Mouse (Mus musculus): ENCODE measurements at regions not wholly inside any gene's neighbourhood (a gene's known extent, or its start where the extent isn't known, plus 50 kb on each side); places are given as distances from the start of the nearest gene placed in this dataset.

DNA sequence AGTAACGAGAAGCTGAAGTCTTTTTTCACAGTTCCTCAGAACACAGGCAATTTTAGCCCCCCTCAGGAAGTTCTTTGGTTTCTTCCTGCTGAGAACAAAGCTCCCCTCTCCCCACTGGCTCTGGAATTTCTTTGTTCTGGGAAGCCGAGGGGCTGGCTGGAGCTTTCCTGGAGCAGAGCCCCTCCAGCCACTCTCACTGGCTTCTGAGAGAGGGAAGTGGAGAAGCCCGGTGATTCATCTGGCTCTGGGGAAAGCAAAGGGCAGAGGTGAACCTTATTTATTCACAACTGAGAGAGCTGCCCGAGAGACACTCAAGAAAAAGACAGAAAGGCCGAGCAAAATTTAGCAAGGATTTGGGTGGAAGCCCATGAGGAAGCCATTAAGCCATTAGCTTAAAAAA is 63.9 kb downstream of the Ddx3x start:
- no peak for DNase-seq (ENCODE audit: low spot score in 2 of 2)

DNA sequence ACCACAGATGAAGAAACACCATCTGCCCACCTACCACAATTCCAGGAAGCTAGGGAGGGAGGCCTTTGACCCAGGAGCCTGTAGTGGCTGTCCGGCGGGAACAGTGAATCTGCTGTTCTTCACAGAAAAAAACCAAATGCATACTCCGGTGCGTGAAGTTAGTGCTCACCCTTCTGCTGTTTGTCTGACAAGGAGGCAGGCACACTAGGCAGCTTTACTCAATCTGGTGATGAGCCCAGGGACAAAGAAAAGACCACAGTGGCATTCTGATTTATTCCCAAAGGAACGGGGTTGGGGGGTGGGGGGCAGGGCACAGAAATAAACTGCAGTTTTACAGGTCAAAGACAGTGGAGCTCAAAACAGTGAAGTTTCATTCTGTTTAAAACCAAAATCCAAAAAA is 64.4 kb downstream of the Ddx3x start:
- no peak for DNase-seq (ENCODE audit: low spot score in 2 of 2)

DNA sequence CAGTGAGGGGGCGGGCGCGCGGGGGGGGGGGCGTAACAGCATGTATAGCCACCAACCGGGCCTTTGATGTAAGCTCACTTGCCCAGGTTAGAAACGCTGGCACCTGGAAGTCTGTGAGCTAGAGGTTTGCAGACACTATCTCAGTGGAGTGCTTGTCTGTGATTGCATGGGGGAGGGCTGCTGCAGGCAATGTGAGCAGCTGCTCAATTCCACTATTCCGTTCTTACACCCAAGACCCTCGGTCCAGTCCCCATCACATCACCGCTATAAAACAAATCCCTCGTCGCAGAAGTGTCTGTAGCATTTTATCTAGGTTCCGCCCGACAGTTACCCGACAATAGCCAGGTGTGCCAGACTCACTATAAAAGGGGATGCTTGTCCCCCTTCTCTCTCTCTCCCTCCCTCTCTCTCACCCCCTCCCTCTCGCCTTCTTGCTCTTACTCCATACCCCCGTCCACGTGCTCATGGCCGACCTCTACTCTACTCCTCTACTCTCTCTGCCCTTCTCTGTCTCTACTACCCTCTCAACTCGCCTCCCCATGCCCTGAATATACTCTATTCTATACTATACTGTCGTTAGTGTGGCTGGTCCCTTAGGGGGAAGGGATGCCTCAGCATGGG is 65.4 kb downstream of the Ddx3x start:
- DNase-seq (ENCODE audit: low spot score in 2 of 2), result no peak

DNA sequence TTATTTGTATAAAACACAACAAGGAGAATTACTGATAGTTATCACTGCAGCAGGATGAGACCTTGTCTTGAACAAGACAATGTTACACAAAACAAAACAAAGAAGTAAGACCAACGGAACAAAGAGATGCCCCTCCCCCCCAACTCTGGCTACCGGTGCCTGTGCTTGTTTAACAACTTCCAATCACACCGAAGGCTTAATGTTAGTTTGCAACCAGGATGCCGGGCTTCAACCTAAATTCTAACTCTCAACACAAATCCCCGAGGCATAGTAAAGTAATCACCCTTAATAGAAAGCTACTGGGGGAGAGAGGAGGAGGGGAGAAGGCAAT is 65.9 kb downstream of the Ddx3x start:
- DNase-seq (ENCODE audit: low spot score in 2 of 2), result no peak

DNA sequence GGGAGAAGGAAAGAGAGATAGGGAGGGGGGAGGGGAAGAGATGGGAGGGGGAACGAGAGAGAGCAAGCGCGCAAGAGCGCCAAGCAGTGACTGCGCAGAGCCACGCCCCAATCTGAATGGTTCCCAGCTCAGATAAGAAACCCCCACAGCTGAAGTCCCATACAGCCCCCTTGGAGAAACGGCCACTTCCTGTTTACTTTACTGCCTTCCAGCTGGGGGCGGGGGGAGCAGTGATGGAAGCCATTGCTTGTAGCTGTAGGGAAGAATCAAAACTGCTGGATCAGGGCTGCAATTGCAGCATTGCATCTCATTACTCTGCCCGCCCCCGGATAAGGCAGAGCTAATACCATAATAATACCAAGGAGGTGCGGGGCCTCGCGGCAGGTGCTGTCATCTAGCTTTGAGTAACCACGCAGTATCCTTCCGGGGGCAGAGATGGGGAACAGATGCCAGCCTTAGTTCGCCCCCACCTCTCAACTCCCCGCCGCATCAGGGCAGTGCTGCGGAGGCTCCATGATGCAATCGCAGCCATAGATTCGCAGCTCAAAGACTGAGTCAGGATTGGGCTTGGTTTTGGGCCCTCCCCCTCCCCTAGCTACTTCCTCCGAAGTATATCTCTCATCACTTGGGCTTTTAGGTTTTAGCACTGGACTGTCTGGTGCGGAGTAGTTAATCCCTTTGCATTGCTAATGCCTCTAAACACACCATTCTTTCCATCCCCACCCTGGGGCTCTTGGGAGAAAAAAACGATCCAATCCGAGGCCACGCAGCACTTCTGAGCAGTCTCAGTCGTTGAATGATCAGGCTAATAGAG is 66.5 kb downstream of the Ddx3x start:
- peak; percentile 40 to 54 for DNase-seq (ENCODE audit: low spot score in 2 of 2)

DNA sequence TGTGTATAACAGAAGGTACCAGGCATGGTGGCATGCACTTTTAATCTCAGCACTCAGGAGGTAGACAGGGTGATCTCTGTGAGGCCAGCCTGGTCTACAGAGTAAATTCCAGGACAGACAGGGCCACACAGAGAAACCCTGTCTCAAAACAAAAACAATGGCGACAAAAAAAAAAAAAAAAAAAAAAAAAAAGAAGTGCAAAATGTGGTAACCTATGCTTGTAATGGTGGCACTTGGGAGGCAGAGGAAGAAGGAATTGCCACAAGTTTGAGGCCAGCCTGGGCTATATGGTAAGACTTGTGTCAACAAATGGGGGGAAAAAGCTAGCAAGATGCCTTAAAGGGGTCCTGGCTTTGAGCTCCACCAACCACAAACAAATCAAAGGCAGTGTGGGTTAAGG is 67.6 kb downstream of the Ddx3x start:
- no peak for DNase-seq (ENCODE audit: low spot score in 2 of 2)

DNA sequence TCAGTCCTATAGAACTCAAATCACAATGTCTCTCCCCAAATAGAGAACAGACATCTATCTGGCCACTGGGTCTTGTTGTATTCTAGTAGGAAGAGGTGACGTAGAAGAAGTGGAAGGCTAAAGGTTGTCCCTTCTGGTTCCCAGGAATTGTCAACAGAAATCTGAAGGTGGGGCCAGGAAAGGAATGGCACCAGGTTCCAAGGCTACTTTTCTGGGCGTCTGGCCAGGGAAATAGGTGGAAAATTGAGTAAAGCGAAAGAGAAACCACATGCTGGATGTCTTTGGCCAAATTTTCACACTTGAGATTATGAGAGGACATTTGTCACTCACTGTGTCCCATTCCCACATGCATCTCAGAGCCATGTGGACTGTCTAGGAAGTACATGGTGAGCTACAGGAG is 69.7 kb downstream of the Ddx3x start:
- no peak for DNase-seq (ENCODE audit: low spot score in 2 of 2)

DNA sequence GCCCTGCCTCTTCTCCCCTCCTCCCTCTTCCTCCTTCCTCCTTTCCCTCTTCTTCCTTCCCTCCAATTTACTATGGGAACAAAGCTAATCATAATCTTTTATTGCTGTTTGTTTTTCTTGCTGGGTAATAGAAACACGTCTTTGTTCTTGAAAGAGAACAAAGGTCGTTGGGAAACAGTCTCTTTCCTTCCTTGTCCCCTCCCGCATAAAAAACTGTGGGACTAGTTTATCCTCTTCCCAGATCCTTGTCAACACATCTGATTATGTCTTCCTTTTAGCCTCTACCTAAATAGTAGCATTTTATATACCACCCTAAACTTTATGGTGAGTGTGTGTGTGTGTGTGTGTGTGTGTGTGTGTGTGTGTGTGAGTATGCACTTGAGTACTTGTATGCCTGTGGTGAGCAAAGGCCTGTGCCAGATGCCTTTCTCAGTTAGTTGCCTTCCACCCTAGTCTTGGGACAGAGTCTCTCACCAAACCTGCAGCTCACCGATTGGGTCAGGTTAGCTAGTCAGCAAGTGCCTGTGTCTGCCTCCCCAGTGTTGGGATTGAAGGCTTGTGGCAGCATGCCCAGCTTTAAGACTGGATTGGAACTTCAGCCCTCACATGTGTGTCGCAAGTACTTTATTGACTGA is 76.5 kb downstream of the Ddx3x start:
- no peak for DNase-seq (ENCODE audit: low spot score in 2 of 2)

DNA sequence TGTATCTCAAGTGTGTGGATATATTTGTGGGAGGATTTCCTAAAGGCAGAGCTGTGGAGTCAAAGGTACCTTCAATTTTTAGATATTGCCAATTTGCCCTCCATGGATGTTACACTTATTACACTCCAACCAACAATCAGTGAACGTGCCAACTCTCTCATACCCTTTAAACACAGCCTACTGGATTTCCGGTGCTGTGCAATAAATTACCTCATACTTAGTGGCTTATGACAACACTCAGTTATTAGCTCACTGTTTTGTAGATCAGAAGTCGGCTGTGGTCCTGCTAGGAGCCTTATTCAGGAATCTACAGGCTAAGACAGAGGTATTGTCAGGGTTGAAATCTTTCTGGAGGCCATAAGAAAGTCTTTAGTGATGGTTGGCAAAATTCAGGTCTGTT is 77.2 kb downstream of the Ddx3x start:
- DNase-seq (ENCODE audit: low spot score in 2 of 2), result no peak

DNA sequence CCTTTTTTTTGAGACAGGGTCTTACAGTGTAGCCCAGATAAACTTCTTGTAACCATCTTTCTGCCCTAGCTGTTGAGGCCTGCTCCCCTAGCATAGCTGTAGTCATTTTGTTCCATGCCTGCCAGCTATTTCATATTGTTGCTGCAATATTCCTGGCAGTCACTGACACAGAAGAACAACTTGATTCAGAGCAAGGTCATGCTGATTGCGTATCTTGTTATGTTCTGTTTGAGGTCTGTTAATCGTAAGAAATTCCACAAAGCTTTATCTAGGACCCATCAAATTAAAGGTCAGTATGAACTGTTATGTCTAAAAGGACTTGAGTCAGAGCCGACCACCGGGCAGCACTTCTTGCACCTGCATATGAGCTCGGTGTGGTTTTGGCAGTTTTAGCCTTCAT is 79.7 kb downstream of the Ddx3x start:
- no peak for DNase-seq (ENCODE audit: low spot score in 2 of 2)

DNA sequence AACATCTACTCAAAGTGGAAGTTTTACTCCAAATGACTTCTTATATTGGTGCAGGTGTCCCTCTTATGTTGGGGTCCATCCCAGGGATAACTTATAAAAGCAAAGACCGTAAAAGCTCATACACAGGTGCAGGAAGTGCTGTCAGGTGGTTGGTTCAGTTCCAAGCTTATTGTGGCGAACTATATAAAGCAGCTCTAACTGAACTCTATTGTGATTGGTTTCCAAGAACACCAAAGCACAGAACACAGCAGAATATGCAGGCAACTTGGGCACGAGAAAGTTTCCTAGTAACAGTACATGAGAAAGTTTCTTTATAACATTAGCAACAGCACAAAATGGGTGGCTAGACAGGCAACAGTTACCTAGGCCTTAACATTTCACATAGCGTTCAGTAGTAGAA is 89.5 kb downstream of the Ddx3x start:
- no peak for DNase-seq (ENCODE audit: low spot score in 2 of 2)

DNA sequence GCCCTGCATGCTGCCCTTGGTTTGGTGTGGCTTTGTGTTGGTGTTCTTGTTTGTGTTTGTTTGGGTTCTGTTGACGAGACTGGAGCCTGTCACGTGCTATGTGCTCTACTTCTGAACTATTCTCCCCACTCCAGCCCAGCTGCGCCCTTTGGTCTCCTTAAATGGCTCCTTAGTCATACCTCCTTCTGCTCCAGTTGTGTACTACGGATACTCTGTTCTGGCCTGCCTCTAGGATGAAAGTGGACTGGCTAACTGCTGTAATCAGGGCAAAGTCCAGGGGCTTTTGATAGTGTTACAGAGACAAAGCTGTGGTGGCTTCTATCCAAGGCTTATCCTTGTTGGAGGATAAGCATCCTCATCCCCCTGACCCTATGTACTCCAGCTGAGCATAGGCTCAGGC is 92.0 kb downstream of the Ddx3x start:
- no peak for DNase-seq (ENCODE audit: low spot score in 2 of 2)

DNA sequence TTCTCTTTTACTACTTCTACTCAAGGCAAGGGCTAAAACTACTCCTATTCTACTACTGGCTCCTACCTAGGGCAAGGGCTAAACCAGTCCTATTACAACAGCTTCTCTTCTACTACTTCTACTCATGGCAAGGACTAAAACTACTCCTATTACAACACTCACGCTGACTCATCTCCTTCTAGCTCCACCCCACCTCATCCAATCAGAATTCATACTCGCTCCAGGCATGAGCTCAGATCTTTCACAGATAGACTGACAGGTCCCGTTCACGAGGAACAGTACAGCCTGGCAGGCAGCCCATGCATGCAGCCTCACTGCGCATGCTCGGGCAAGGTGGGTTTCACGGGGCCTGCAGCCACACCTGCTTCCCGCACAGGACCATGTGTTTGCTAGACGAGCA is 79.6 kb upstream of the Nyx start:
- DNase-seq (ENCODE audit: low spot score in 2 of 2), result no peak

DNA sequence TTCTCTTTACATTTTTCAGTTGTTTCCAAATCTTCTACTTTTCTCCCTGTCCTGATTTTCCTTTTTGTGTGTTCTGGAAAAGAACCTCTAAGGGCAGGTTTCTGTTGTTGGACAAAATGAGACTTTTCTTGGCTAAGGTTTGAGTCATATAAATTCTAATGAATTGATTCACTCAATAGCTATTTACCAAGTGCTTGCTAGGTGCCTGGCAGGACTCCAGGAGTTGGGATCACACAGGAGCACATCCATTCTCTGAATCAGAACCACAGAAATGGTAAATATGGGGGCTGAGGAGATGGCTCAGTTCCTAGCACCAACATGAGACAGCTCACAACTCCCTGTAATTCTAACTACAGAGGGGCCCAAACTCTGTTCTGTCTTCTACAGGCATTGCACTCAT is 67.4 kb upstream of the Nyx start:
- peak; percentile 2 to 5 for DNase-seq (ENCODE audit: low spot score in 2 of 2)

DNA sequence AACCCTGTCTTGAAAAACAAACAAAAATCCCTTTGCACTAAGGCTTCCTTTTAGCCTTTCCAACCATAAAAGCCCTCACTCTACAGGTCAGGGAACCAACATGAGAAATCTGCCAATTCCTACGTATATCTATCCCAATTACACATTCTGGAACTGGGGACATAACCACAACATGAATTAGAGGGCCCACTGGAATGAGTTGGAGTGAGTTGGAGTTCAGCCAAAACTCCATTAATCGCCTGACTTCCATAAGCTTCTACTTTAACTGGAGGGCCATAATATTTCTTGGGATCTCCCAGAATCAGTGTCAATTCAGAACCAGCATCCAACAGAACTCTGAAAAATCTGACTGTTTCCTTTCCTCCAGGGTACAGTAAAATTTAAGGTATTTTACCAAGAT is 53.2 kb upstream of the Nyx start:
- no peak for DNase-seq (ENCODE audit: low spot score in 2 of 2)

DNA sequence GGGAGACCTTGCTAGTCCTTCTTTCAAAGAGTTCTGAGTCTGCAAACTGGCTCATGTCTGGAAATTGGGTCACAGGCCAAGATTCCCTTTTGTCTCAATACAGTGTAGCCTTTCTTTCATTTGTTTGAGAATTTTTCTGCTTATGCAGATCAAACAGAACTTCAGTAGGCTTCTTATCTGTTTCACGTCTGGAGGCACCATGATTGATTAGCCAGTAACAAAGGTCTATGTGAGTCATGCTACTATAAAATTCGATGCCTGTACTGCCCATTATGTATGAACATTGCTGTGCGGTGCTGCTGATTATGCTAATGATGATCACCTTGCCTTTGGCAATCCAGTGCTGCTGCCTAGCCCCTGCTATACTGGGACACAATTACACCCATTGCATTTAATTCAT is 52.8 kb upstream of the Nyx start:
- DNase-seq (ENCODE audit: low spot score in 2 of 2), result no peak

Measured in layer of hippocampus, adult 8-10 months (tissue).